Mouse (Mus musculus) cerebellum, adult 2 months (tissue): ENCODE measurements at regions not wholly inside any gene's neighbourhood (a gene's known extent, or its start where the extent isn't known, plus 50 kb on each side); places are given as distances from the start of the nearest gene placed in this dataset.

Experiments
- CTCF ChIP-seq: fragments of 200-500 bp; IDR thresholded peaks from 2 replicates; pipeline ENCODE4 v1.5.1; 2011; ENCODE audit warnings: low read depth, mild to moderate bottlenecking, control low read depth, low read length, moderate library complexity, borderline replicate concordance; ENCODE audit not compliant: insufficient read depth
- POLR2A ChIP-seq: fragments of 200-500 bp; IDR thresholded peaks from 2 replicates; pipeline ENCODE4 v1.6.1; 2011; ENCODE audit warnings: low read length, control low read depth, borderline replicate concordance; ENCODE audit not compliant: insufficient read depth

GRCm38 (mm10) chr11:52629776-52630175 is 134.7 kb upstream of the Fstl4 start:
- TF ChIP-seq CTCF (peak; percentile 40; the same call in 1 of the 2 replicates), POLR2A (no peak)
